Mouse (Mus musculus): ENCODE results near the gene Isyna1.

The Isyna1 gene

DNA sequence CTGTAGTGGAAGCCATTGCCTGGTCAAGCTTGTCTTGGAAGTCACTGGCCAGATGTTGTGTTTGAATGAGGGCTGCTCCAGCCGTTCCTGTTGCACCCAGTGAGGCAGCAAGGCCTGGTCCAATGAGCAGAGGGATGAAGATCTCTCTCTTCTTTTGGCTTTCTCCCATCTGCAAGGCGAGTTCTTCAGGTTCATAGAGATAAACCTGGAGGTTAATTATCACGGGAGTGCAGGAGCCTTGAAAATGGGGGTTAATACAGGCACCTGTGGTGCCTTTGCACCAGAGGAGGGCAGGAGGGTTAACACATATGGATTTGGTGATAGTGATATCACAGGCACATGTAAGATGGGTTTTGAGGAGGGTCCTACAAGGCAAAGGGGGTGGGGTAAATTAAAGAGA is 28.0 kb downstream of the Isyna1 start:
- no peak for DNase-seq (ENCODE audit: low read depth, low spot score)

DNA sequence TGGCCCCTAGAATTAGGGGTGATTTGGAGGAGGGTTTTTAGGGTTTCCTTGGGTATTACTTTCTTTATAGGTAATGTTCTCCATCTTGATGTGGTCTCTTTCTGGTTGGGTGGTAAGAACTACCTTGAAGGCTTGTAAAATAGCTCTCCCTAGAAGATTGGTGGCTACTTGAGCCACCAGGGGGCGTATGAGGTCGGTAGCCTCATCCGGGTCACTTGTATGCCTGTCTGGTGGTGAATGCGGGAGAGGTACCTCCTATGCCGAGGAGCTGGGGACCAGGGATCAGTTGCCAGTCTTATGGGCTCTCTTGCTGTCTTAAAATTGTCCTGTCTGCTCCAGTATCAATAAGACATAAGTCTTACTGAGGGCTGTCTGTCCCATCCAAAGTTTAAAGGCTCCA is 30.9 kb downstream of the Isyna1 start:
- no peak for DNase-seq (ENCODE audit: low read depth, low spot score)

DNA sequence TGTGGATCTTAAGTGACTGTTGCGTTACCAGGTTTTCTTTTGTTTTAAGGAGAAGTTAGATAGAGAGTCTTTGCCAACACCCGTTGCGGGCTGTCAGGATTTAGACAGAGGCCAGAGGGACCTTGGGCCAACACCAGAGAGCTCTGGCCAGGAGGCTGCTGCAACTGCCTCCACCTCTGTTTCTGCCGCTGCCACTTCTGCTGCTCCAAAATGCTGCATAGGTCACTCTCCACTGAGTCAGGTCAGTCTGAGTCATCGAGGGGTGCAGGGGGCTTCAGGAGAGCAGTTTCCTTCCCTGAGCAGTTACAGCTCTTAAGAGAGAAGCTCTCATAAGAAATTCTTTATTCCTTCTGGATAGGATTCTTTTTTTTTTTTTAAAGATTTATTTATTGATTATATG is 32.9 kb downstream of the Isyna1 start:
- no peak for DNase-seq (ENCODE audit: low read depth, low spot score)

DNA sequence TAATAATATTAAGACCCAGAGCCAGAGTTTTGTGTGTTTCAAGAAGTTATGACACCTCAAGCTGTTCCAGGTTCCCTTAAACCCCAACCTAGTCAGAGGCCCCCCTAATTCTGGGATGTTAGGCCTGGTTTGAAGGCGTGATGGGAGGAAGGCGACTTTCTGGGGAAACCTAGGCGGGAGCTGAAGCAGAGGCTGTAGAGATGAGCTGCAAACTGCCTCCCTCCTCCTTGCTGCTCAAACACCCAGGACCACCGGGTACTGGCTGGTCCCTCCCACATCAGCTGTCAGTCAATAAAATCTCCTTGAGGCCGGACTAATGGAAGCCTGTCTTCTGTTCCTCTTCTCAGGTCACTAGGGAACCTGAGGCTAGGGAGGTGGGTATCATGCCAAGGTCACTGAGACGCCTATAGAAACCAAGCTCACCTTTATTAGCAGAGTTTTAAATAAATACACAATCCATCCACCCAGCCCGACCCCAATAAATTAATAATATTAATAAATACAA is 34.9 kb downstream of the Isyna1 start:
- no peak for DNase-seq (ENCODE audit: low read depth, low spot score)

DNA sequence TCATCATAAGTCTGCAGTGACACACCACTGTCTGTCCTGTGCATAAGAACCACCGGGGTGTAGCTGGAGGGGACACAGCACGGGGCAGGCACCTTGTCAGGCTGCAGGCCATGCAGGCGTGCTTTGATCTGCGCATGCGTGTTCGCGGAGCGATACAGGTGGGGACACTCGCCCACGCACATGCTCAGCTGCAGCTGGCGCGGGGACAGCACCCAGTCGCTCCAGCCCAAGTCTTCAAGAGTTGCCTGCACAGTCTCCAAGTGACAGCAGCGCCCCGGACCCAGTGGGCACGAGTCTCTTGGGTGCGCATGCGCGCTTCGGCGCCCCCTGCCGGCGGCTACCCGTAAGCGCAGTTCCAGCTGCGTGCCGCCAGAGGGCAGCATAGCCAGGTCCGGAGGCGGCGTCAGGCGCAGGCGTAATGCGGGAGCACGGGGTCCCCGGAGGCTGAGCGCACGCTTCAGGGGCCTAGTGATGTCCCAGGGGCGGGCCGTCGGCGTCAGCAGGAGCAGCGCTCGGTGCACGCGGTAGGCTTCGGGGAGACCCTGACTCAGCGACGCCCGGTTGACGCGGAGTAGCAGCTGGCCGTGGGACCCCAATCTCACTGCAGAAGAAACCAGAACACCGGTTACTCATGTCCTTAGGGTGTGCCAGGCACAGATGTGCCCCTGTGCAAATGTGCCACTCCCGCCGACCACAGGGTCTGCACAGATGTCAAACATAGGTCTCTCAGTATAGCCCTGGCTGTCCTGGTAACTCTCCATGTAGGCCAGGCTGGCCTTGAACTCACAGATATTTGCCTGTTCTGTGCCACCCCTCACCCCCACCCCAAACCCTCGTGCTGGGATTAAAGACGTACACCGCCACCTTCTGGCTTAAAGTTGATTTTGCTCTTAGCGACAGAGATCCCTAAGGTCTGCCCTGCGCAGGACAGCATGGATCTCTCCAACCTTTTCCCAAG is 35.7 kb downstream of the Isyna1 start:
- DNase-seq (ENCODE audit: low read depth, low spot score), result peak; percentile 85

DNA sequence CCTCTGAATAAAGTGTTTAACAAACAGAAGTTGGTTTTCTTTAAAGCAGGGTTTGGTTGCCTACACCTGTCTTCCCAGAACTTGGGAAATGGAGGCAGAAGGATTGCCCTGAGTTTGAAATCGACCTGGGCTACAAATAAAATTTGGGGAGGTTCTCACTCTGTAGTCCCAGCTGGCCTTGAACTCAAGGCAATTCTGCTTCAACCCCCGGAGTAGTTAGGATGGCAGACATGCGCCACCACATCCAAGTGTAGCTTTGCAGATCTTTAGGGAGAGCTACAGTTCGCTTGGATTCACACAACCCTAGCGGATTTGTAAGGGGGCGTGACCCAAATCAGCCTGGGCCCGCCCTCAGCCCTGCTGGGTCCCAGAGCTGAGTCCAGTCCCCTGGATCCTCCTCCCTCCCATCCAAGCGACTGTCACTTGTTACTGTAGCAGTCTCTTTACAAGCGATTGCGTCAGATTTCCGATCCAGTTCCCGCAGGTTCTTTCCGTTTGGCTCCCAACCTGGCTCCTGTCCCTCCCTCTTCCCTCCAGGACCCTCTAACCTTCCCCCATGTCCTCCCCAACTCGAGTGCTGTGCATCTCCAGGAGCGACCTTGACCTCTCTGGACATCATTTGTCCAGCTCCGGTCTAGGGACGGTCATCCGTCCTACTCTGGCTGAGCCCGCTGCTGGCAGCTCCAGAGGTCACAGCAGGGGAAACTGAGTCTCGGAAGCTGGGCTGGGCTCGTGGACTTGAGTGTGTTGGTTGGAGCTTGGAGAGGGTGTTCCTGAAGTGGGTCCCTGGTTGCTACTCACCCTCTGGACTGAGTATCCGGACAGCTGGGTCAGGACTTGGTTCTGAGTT is 36.6 kb downstream of the Isyna1 start:
- DNase-seq (ENCODE audit: low read depth, low spot score), result no peak

DNA sequence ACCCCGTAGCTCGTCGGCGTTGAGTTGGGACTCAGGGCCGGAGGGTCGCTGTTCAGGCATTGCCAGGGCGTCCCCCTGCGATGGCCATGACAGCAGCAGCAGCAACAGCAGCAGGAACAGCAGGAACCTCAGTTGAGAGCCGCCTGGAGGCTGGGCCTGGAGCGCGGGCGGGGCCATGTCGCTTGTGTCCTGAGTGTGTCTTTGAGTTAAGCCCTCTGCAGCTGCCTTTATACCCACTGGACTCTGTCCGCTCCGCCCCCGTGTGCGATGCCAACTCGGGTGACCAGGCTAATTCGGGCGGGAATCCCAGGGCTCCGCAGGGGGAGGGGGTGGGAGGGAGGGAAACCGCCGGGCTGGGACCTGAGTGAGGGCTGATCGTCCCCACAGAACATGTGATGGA is 37.3 kb downstream of the Isyna1 start:
- DNase-seq (ENCODE audit: low read depth, low spot score), result peak; percentile 49

DNA sequence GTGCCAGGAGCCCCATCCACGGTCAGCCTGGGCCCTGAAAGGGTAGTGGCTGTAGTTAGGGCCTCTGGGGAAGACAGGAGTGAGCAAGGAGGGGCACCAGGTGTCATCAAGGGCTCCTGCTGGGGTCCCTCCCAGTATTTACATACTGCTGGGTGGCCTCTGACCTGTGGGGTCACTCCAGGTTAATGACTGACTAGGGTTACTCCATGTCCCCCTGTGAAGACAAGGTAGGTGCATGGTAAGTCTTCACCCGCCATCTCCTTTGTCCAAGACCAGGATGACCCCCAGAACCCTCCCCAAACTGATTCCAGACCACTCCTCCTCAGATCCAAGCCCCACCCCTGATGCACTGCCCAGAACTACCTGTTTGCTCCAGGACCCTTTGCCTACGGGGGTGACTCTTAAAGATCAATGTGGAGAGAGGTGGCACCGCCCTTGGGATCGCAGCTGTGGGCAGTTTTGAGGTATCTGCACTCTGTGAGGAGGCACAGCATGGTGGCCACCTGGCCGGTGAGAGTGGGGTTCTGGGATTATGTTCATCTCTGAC is 38.2 kb downstream of the Isyna1 start, which contains the start of gene Gdf15:
Gene Gdf15 (minus strand): TSS at position 111 of the 547 bp plus-strand sequence.
- no peak for DNase-seq (ENCODE audit: low read depth, low spot score)

DNA sequence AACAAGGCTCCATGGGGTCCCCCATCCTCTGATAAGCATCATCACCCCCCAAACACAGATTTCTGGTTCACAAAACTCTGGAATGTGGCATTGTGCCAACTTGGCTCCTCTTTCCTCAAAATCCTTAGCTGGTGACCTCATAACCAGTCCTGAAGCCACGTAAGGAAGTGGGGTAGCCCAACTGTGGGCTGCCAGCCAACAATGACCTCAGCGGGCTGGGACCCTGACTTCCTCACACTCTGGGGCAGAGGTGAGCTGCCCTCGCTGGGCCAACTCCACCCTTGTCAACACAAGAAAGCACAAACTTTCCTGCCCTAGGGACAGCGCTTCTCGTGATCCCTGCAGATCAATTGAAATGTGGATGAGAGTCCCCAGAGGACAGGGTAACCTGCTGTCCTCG is 39.9 kb downstream of the Isyna1 start:
- DNase-seq (ENCODE audit: low read depth, low spot score), result no peak

DNA sequence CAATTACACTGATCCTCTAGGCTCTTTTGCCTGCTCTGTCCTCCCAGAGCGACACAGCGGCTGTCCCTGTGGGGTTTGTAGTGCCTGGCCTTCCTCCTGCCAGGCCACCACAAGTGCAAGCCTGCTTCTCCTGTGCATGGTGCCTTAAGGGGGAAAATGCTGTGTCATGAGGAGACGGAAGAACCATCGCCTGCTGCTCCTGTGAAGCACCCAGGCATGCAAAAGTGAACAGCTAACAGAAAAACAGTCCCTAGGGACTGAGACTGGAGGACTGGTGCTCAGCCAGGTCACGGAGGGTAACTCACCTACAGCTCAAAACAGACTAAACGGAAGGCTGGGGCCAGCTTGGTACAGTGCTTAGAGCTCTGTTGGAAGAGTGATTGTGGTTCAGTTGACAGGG is 41.4 kb downstream of the Isyna1 start:
- no peak for DNase-seq (ENCODE audit: low read depth, low spot score)

DNA sequence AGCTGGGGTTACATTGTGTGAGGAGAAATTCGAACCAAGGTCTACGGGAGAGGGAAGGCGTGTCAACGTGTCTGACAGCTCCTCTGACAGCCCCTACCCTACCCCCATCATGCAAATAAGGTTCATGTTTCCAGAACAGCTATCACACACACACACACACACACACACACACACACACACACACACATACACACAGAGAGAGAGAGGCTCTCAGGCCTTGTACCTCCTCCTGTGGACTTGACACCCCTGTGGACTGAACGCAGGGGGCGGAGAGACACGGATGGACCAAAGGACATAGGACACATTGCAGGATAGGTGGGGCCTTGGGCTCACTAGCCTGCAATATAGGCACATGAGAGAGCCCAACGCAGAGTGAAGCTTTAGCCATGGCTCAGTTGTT is 42.7 kb downstream of the Isyna1 start:
- no peak for DNase-seq (ENCODE audit: low read depth, low spot score)

DNA sequence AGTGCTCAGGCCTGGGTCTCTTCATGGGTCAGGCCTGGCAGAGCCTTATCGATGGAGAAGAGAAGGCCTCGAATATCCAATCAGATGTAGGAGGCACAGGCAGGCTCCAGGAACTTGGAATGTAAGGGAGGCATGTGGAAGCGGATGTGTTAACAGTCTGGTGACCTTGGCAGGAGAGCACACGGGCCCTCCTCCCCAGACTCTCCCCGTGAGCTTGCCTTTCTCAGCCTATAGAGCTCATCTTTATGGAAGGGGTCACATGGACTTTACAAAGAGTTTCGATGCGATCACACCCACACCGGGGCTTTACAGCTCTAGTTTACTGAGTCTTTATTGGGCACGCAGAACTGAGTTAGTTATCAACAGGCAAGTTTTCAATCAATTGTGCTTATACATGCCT is 44.6 kb downstream of the Isyna1 start:
- no peak for DNase-seq (ENCODE audit: low read depth, low spot score)

DNA sequence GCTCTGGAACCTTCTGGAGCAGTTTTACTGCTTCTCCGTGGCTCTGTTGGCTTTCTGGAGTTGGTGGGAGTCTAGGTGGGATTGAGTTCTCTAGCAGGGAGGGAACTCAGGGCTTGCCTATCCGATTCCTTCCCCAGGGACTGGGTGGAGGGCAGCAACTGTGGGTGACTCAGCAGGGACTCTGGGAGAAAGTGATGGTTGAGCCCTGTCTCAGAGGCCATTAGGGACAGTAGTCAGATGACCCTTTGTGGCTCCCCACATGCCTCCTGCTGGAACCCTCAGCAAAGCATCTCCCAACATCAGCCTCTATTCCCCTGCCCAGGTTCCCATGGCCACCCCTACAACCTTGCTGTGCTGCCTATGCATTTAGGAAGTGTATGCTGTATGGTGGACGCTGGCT is 48.8 kb downstream of the Isyna1 start:
- DNase-seq (ENCODE audit: low read depth, low spot score), result no peak

DNA sequence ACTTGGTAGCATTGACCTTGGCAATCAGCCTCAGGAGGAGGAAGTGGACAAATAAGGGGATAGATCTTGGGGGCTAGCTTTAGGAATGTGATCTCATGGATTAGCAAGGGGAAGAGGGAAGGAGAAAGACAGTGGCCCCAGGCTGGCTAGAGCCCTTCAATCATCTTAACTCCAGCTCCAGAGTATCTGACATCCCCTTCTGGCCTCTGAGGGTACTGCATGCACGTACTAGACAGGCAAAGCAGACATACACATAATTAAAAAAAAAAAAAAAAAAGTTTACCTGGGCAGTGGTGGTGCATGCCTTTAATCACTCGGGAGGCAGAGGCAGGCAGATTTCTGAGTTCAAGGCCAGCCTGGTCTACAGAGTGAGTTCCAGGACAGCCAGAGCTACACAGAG is 49.9 kb downstream of the Isyna1 start:
- no peak for DNase-seq (ENCODE audit: low read depth, low spot score)

DNA sequence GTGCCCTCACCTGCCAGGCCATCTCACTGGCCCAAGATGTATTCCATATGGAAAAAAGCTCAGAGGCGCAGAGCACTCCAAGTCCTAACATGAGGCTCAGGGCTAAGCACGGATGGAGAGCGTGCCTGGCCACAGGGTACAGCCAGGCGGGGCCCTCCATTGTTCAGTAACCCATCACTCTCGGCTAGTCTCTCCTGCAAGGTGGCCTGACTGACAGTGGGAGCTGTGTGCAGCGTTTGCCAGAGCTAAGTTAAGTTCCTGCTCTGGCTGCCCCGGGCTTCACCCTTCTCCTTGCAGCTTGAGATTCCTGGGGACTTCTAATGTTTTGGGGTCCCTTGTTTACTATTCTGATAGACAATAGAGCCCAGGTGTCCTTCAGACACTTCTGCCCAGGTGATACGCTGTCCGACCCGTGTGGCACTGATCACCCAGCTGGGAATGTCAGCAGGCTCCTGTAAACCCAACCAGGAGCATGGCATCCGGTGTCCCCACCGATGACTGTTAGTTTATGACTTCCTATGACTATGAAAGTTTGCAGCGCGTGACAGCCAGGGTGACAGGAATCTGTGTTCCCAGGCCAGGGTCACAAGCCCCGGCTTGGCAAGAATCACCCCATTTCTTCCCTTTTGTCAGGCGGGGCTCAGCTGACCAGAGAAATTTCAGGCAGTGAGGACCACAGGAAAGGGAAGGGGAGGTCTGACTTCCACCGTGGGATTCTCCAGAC is 51.5 kb downstream of the Isyna1 start:
- DNase-seq (ENCODE audit: low read depth, low spot score), result no peak

DNA sequence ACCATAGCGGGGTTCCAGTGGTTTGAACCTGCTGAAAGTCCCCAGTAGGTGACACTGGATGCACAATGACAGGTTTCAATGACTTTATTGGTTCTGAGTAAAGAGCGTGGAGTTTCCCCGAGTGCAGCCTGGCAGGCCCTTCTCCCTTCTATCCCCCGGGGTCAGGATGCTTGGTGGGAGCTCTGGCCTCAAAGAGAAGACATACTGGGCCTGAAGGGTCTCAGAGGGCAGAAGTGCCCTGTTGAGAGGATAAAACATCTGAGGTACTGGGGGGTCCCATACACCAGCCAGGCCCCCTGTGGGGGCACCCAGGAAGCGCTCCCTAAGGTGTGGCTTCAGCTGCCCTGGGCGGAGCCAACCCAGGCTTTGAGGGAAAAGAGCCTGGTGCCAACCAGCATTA is 52.2 kb downstream of the Isyna1 start:
- DNase-seq (ENCODE audit: low read depth, low spot score), result no peak

DNA sequence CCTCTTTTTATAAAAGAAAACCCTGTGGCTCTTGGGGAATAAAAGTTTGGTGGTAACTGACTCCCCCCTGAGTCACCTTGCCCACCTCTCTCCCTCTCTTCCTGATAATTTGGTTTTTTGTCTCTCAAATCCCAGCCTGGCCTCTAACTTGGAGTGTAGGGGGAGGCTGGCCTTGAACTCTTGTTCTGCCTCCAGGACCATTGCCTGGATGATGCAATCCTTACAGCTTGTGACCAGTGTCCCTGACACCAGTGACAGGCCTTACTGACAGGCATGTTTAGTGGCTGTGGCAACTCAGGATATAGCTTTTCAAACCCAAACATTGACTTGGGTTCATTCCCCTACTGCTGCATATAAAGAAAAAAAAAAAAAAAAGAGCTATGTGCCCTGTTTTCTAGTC is 52.6 kb downstream of the Isyna1 start:
- no peak for DNase-seq (ENCODE audit: low read depth, low spot score)
